18 mouse cellular contexts compared by ENCODE assay signal in the genomic region with DNA sequence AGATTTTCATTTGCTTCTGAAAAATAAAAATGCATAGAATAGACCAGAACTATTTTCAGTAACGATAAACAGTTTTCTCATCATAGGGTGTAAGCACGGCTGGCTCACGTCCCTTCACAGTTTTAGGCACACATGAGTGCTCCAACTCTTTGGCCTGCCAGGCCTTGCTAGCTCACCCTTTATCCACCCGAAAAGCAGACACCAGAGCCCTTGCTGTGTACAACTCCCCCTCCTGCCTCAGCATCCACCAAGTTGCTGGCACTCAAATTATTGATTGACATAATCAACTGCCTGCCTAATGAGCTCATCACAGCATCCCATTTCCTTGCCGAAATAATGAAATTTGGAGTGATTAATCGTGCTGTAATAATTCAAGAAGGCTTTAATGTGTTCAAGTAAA.
"Had no signal": no experiment of that assay in that cellular context is flagged by ENCODE, and none has a peak within 500 bp of the region (broad histone marks: within the 10 kb centered on the region; RNA-seq: fewer than 3 reads in every experiment).

No protein-coding gene starts in this region.

- DNase-seq: layer of hippocampus, adult 9-11 months; liver; lung, postnatal 14 days; lung, postnatal 4 days; midbrain, embryonic 14.5 days; right cerebral cortex, adult 18-20 months; right cerebral cortex, postnatal 14 days; right cerebral cortex, postnatal 4 days; thymus, postnatal 25 days had no signal

- H3K9ac ChIP-seq: limb, embryonic 13.5 days; liver, embryonic 12.5 days; liver, embryonic 15.5 days; lung, embryonic 15.5 days; neural tube, embryonic 12.5 days had no signal

- H3K27me3 ChIP-seq: limb, embryonic 13.5 days; liver, embryonic 12.5 days; liver, embryonic 15.5 days; lung, embryonic 15.5 days; neural tube, embryonic 12.5 days had no signal

- H3K4me2 ChIP-seq: limb, embryonic 13.5 days; liver, embryonic 12.5 days; liver, embryonic 15.5 days; lung, embryonic 15.5 days; midbrain, embryonic 11.5 days; neural tube, embryonic 12.5 days had no signal

- H3K9me3 ChIP-seq: limb, embryonic 10.5 days; limb, embryonic 13.5 days; liver, embryonic 12.5 days; liver, embryonic 15.5 days; lung, embryonic 15.5 days; neural tube, embryonic 12.5 days had no signal

- H3K27ac ChIP-seq: layer of hippocampus, adult 2 months; limb, embryonic 10.5 days; limb, embryonic 13.5 days; liver, embryonic 12.5 days; liver, embryonic 15.5 days; lung, embryonic 15.5 days; neural tube, embryonic 12.5 days; stomach, postnatal 0 days had no signal

- H3K4me3 ChIP-seq: layer of hippocampus, adult 2 months; limb, embryonic 10.5 days; limb, embryonic 13.5 days; liver, embryonic 12.5 days; liver, embryonic 15.5 days; lung, embryonic 15.5 days; neural tube, embryonic 12.5 days had no signal

- H3K36me3 ChIP-seq: limb, embryonic 10.5 days; limb, embryonic 13.5 days; liver, embryonic 12.5 days; liver, embryonic 15.5 days; lung, embryonic 15.5 days; neural tube, embryonic 12.5 days had no signal

- H3K4me1 ChIP-seq: limb, embryonic 13.5 days; liver, embryonic 12.5 days; liver, embryonic 15.5 days; neural tube, embryonic 12.5 days had no signal
